In genomic region chr9:111148414-111148813, GRCm38 (mm10) we compare ENCODE assay signal across 18 mouse cellular contexts. TPM values are rescaled to one million over a fixed set of nuclear protein-coding genes. Genes with fewer than 3 reads are reported as not detected.
DNase-seq lines count a peak whose midpoint lies in the region; ATAC-seq and TF ChIP-seq lines count a peak whose summit lies in the region.
"Had no signal": no experiment of that assay in that cellular context is flagged by ENCODE, and none has a peak within 500 bp of the region (broad histone marks: within the 10 kb centered on the region; RNA-seq: fewer than 3 reads in every experiment).

No protein-coding gene starts in this region.

- H3K36me3 ChIP-seq in heart, embryonic 10.5 days = peaks cover 2% of the 10 kb centered on the region
- no peaks in the 10 kb centered on the region for H3K36me3 ChIP-seq in liver, adult 2 months (ENCODE audit: control insufficient read depth, insufficient read depth, low read length)
- peaks cover 4% of the 10 kb centered on the region for H3K36me3 ChIP-seq in heart, embryonic 16.5 days (ENCODE audit: control insufficient read depth, insufficient read depth)
- no peaks in the 10 kb centered on the region; the same call in 1 of the 2 replicates for H3K36me3 ChIP-seq in limb, embryonic 13.5 days
- H3K36me3 ChIP-seq: forebrain, embryonic 12.5 days; midbrain, embryonic 12.5 days had no signal

- H3K27me3 ChIP-seq in heart, embryonic 10.5 days (ENCODE audit: insufficient read depth, poor library complexity, severe bottlenecking) = no peaks in the 10 kb centered on the region
- no peaks in the 10 kb centered on the region for H3K27me3 ChIP-seq in liver, adult 2 months (ENCODE audit: control insufficient read depth, insufficient read depth, low read length)
- no peaks in the 10 kb centered on the region for H3K27me3 ChIP-seq in heart, embryonic 16.5 days (ENCODE audit: control insufficient read depth, insufficient read depth, low read length)
- no peaks in the 10 kb centered on the region for H3K27me3 ChIP-seq in limb, embryonic 13.5 days
- H3K27me3 ChIP-seq: forebrain, embryonic 12.5 days; midbrain, embryonic 12.5 days had no signal

- intact Hi-C loops in heart, postnatal 25 days (cut with DNase I) = no loop called here

- peak overlapping the region; percentile 29; the same call in 1 of the 2 replicates for H3K4me3 ChIP-seq in heart, embryonic 10.5 days
- no peak overlapping the region for H3K4me3 ChIP-seq in liver, adult 2 months (ENCODE audit: insufficient read depth, low read depth, low read length)
- H3K4me3 ChIP-seq in heart, embryonic 16.5 days (ENCODE audit: low read length) = no peak overlapping the region
- no peak overlapping the region for H3K4me3 ChIP-seq in limb, embryonic 13.5 days
- H3K4me3 ChIP-seq: forebrain, embryonic 12.5 days; hindbrain, embryonic 10.5 days; midbrain, embryonic 12.5 days had no signal

- peaks cover 22% of the 10 kb centered on the region; the same call in 1 of the 2 replicates for H3K79me2 ChIP-seq in liver, adult 2 months (ENCODE audit: control insufficient read depth, insufficient read depth, low read length)

- H3K27ac ChIP-seq in heart, embryonic 10.5 days = peak overlapping the region; percentile 77
- peak overlapping the region; percentile 3 for H3K27ac ChIP-seq in liver, adult 2 months (replicated peaks; ENCODE audit: insufficient read depth, low read depth, low read length)
- H3K27ac ChIP-seq in heart, embryonic 16.5 days (ENCODE audit: low read length) = peak overlapping the region; percentile 87
- H3K27ac ChIP-seq in limb, embryonic 13.5 days = peak overlapping the region; percentile 44; the same call in 1 of the 2 replicates
- H3K27ac ChIP-seq: forebrain, embryonic 12.5 days; hindbrain, embryonic 10.5 days; midbrain, embryonic 12.5 days had no signal

- no peaks in the 10 kb centered on the region for H3K9me3 ChIP-seq in heart, embryonic 10.5 days
- no peaks in the 10 kb centered on the region for H3K9me3 ChIP-seq in heart, embryonic 16.5 days (replicated peaks; ENCODE audit: control insufficient read depth, low read length)
- H3K9me3 ChIP-seq in limb, embryonic 13.5 days = no peaks in the 10 kb centered on the region
- H3K9me3 ChIP-seq: forebrain, embryonic 12.5 days; hindbrain, embryonic 10.5 days; midbrain, embryonic 12.5 days had no signal

- no peak for TF ChIP-seq POLR2A in liver, adult 2 months (IDR thresholded peaks at IDR 0.05; ENCODE audit: extremely low read depth, insufficient read depth, low read length)

- peaks cover 48% of the 10 kb centered on the region for H3K4me1 ChIP-seq in heart, embryonic 10.5 days
- peaks cover 24% of the 10 kb centered on the region for H3K4me1 ChIP-seq in liver, adult 2 months (ENCODE audit: control insufficient read depth, insufficient read depth, low read length)
- peaks cover 57% of the 10 kb centered on the region for H3K4me1 ChIP-seq in heart, embryonic 16.5 days (ENCODE audit: control insufficient read depth, insufficient read depth, low read length)
- H3K4me1 ChIP-seq in limb, embryonic 13.5 days = peaks cover 19% of the 10 kb centered on the region
- H3K4me1 ChIP-seq: forebrain, embryonic 12.5 days; hindbrain, embryonic 10.5 days; midbrain, embryonic 12.5 days had no signal

- no peak overlapping the region for H3K9ac ChIP-seq in liver, adult 2 months (ENCODE audit: low read depth, low read length)
- peak overlapping the region; percentile 64 for H3K9ac ChIP-seq in heart, embryonic 16.5 days (ENCODE audit: low read length)
- H3K9ac ChIP-seq in limb, embryonic 13.5 days = no peak overlapping the region
- H3K9ac ChIP-seq: forebrain, embryonic 12.5 days; midbrain, embryonic 12.5 days had no signal

- DNase-seq in heart, embryonic 10.5 days (ENCODE audit: low spot score) = no peak
- DNase-seq in heart, postnatal 25 days (ENCODE audit: low spot score) = no peak
- no peak for DNase-seq in liver, adult 2 months (ENCODE audit: extremely low read depth, low read depth, low spot score)
- DNase-seq in liver = no peak
- DNase-seq in urinary bladder, postnatal 10 days (ENCODE audit: low spot score) = no peak
- DNase-seq in spleen, postnatal 14 days (ENCODE audit: low spot score in 2 of 2) = no peak
- DNase-seq: adrenal gland, postnatal 36 days; cerebellum, adult 9-11 months; kidney, postnatal 4 days; left cerebral cortex, postnatal 4 days; lung, adult 2 months; right cerebral cortex, postnatal 14 days; thymus, adult 2 months had no signal

- H3K4me2 ChIP-seq in heart, embryonic 16.5 days (ENCODE audit: low read depth, low read length) = peak overlapping the region; percentile 50; the same call in 1 of the 2 replicates
- no peak overlapping the region for H3K4me2 ChIP-seq in limb, embryonic 13.5 days (replicated peaks)
- H3K4me2 ChIP-seq: forebrain, embryonic 12.5 days; midbrain, embryonic 12.5 days had no signal

- TF ChIP-seq CTCF in liver, adult 2 months (IDR thresholded peaks at IDR 0.05; ENCODE audit: low read depth, low read length) = no peak

- ATAC-seq in heart, embryonic 16.5 days (replicated peaks; ENCODE audit: extremely low read depth, insufficient read depth, low FRiP score) = no peak
- ATAC-seq in limb, embryonic 13.5 days (ENCODE audit: low FRiP score, low read depth) = no peak

- WGBS in heart, embryonic 10.5 days = 36% methylated on average over 2 of the region's 2 CpGs
- WGBS in liver, adult 2 months = 24% methylated on average over 2 of the region's 2 CpGs
- 43% methylated on average over 2 of the region's 2 CpGs for WGBS in heart, embryonic 16.5 days
- WGBS in limb, embryonic 13.5 days = 23% methylated on average over 2 of the region's 2 CpGs

RNA-seq across cellular contexts. Expression of gene Lrrfip2, which starts 31.0 kb away (rescaled TPM):
- polyA plus RNA-seq in heart, embryonic 10.5 days (2016; fragmentation: Nextera tagmentation; extraction: Ambion mirVana) = 50.9 and 51.3 TPM in 2 replicates
- 10 to 100 TPM; 82.4 to 91.7 TPM for total RNA-seq in heart, postnatal 25 days (2021)
- total RNA-seq in liver, adult 2 months (2014; rRNA removed) = 24.6 and 37.8 TPM in 2 replicates
- 9.3 and 9.7 TPM in 2 replicates for polyA plus RNA-seq in liver, adult 2 months (2012; rRNA removed)
- 74.8 and 76.9 TPM in 2 replicates for polyA plus RNA-seq in heart, embryonic 16.5 days (2015; fragmentation: Nextera tagmentation; extraction: Ambion mirVana)
- 37.2 and 39.8 TPM in 2 replicates for polyA plus RNA-seq in limb, embryonic 13.5 days (2015; fragmentation: Nextera tagmentation; extraction: Ambion mirVana)

Comparison
In these comparisons a context has a peak if more than half of its experiments do, and no peak if none do; other contexts are left out.
1. H3K27ac ChIP-seq: peak in every context shown above with its lines; median percentile 87 in heart, embryonic 16.5 days; 77 in heart, embryonic 10.5 days; 44 in limb, embryonic 13.5 days; 3 in liver, adult 2 months.